Mouse (Mus musculus) right cerebral cortex, postnatal 36 days (tissue): Measurements from ENCODE around the gene Ube2n.

Experiments used
- DNase-seq, 2 experiments: peaks; one replicate each; pipeline ENCODE4 v3.0.0; 2022; ENCODE audit warnings: low spot score in 2 of 2, mixed read lengths in 1 of 2

The Ube2n gene

GRCm38 (mm10) chr10:95591257-95591656 is 76.3 kb downstream of the Ube2n start:
- no peak for DNase-seq

GRCm38 (mm10) chr10:95594414-95594813 is 79.5 kb downstream of the Ube2n start:
- DNase-seq: no peak
